Mouse (Mus musculus) heart, postnatal 0 days (tissue): ENCODE measurements around the gene Spib. TPM values are rescaled to one million over a fixed set of nuclear protein-coding genes. Genes with fewer than 3 reads are reported as not detected.

ENCODE experiments used
- ATAC-seq: fragments of 200-750 bp; cut with Nextera tagmentation; 2 replicates; pipeline ENCODE4 v1.8.0; 2017; ENCODE audit warnings: low read depth, moderate number of reproducible peaks, moderate library complexity; ENCODE audit not compliant: insufficient read depth
- DNase-seq: peaks from one replicate; pipeline ENCODE4 v3.0.0-alpha.2; 2016; ENCODE audit warnings: low spot score
- H3K27ac ChIP-seq: fragments of 300-500 bp; sonication (generic); 2 replicates; pipeline ENCODE4 v1.5.1; 2014; ENCODE audit warnings: low read depth, mild to moderate bottlenecking
- H3K27me3 ChIP-seq: fragments of 300-500 bp; sonication (generic); 2 replicates; pipeline ENCODE4 v1.6.1; 2014; ENCODE audit warnings: low read length, mixed read lengths; ENCODE audit not compliant: control insufficient read depth, insufficient read depth
- H3K36me3 ChIP-seq: fragments of 300-500 bp; sonication (generic); replicated peaks from 2 replicates; pipeline ENCODE4 v1.6.1; 2014; ENCODE audit warnings: low read length, mixed read lengths; ENCODE audit not compliant: control insufficient read depth, insufficient read depth
- H3K4me1 ChIP-seq: fragments of 300-500 bp; sonication (generic); 2 replicates; pipeline ENCODE4 v1.6.1; 2014; ENCODE audit warnings: antibody characterized with exemption; ENCODE audit not compliant: control insufficient read depth, insufficient read depth
- H3K4me2 ChIP-seq: fragments of 300-500 bp; sonication (generic); 2 replicates; pipeline ENCODE4 v1.6.1; 2014; ENCODE audit warnings: low read depth, mild to moderate bottlenecking, low read length, moderate library complexity
- H3K4me3 ChIP-seq: fragments of 300-500 bp; sonication (generic); 2 replicates; pipeline ENCODE4 v1.5.1; 2014; ENCODE audit warnings: low read depth, low read length
- H3K9ac ChIP-seq: fragments of 300-500 bp; sonication (generic); replicated peaks from 2 replicates; pipeline ENCODE4 v1.6.1; 2014; ENCODE audit warnings: low read depth, low read length, mixed read lengths
- H3K9me3 ChIP-seq: fragments of 300-500 bp; sonication (generic); replicated peaks from 2 replicates; pipeline ENCODE4 v1.6.1; 2016; ENCODE audit warnings: low read length; ENCODE audit not compliant: control insufficient read depth
- CTCF ChIP-seq: IDR thresholded peaks from 2 replicates; pipeline ENCODE4 v1.5.1; 2016; ENCODE audit warnings: antibody characterized with exemption, control low read depth, low read depth
- EP300 ChIP-seq: IDR thresholded peaks from 2 replicates; pipeline ENCODE4 v1.6.1; 2016; ENCODE audit warnings: antibody characterized with exemption, low read depth
- WGBS: fragments of 180-500 bp; shearing (Covaris S2); extraction: QIAGEN DNeasy Blood & Tissue Kit; methylation state at CpG from one replicate; pipeline ENCODE4 v1.1.7; 2014; 5-methylcytosine and 5-hydroxymethylcytosine counted together
- polyA plus RNA-seq: library from polyadenylated mRNA; unstranded; fragments of >200 nt; fragmentation: Nextera tagmentation; extraction: Ambion mirVana; gene quantifications from 2 replicates; pipeline ENCODE4 v1.2.1, GENCODE M21; 2015
- total RNA-seq: library from RNA; depleted of rRNA; stranded (reverse); fragments of >200 nt; gene quantifications from 2 replicates; pipeline ENCODE4 v1.2.3, GENCODE M21; 2014; ENCODE audit warnings: low replicate concordance

Spib gene
- total and polyA plus RNA-seq, 2 experiments from 2014 or later, result 0.11 to 2.6 TPM

DNA sequence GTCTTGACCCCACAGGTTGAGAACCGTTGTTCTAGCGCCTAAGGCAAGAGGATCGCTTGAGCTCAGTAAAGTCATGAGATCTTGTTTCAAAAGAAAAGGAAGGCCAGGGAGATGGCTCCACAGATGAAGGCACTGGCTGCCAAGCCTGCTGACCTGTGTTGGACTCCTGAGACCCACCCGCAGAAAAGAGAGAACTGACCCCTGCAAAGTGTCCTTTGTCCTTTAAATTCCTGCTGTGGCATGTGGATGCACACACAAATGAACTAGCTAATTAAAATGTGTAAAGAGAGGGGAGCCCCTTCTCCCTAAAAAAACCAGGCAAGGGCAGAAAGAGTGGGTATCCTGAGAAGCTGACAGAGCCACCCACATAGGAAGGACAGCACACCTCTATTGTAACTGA, 39.9 kb upstream of the Spib start:
- Histone ChIP-seq H3K4me2 (no peak overlapping the region), H3K27me3 (0 out of 2 replicates have a peak, but pooled peaks cover 10% of the 10 kb centered on the region), H3K36me3 (no peaks in the 10 kb centered on the region), H3K9ac (no peak overlapping the region), H3K4me1 (no peaks in the 10 kb centered on the region), H3K27ac (no peak overlapping the region), H3K4me3 (no peak overlapping the region), H3K9me3 (no peaks in the 10 kb centered on the region)
- no peak for ATAC-seq
- DNase-seq, result no peak
- 71% methylated on average over 4 of the region's 4 CpGs for WGBS
- TF ChIP-seq CTCF (no peak), EP300 (no peak)

- DNase-seq (no peak), ATAC-seq (no peak)
- 64% methylated on average over 6 of the region's 6 CpGs for WGBS
These were observed 39.1 kb upstream of the Spib start for GRCm38 (mm10) chr7:44570989-44571388.

GRCm38 (mm10) chr7:44568803-44569202, 36.9 kb upstream of the Spib start:
- WGBS, result 62% methylated on average over 9 of the region's 9 CpGs
- H3K9me3 ChIP-seq, result no peaks in the 10 kb centered on the region
- DNase-seq (no peak), ATAC-seq (no peak)
- H3K27me3 ChIP-seq, result peaks cover 14% of the 10 kb centered on the region; the same call in 1 of the 2 replicates
- TF ChIP-seq EP300, result no peak
- no peak for TF ChIP-seq CTCF
- H3K4me2 ChIP-seq, result no peak overlapping the region
- H3K4me3 ChIP-seq, result no peak overlapping the region
- H3K36me3 ChIP-seq, result no peaks in the 10 kb centered on the region
- H3K27ac ChIP-seq, result no peak overlapping the region
- no peaks in the 10 kb centered on the region for H3K4me1 ChIP-seq
- no peak overlapping the region for H3K9ac ChIP-seq

More at GRCm38 (mm10) chr7:44570989-44571388, 39.1 kb upstream of the Spib start:
- no peak overlapping the region for H3K9ac ChIP-seq
- no peak for TF ChIP-seq EP300
- TF ChIP-seq CTCF, result no peak
- no peaks in the 10 kb centered on the region for H3K9me3 ChIP-seq
- 0 out of 2 replicates have a peak, but pooled peaks cover 10% of the 10 kb centered on the region for H3K27me3 ChIP-seq
- no peaks in the 10 kb centered on the region for H3K4me1 ChIP-seq
- H3K36me3 ChIP-seq, result no peaks in the 10 kb centered on the region
- H3K4me2 ChIP-seq, result no peak overlapping the region
- H3K4me3 ChIP-seq, result no peak overlapping the region
- no peak overlapping the region for H3K27ac ChIP-seq

GRCm38 (mm10) chr7:44565414-44565813, 33.5 kb upstream of the Spib start:
- H3K4me1 ChIP-seq, result no peaks in the 10 kb centered on the region
- H3K36me3 ChIP-seq, result no peaks in the 10 kb centered on the region
- DNase-seq (no peak), ATAC-seq (no peak)
- no peaks in the 10 kb centered on the region for H3K9me3 ChIP-seq
- no peak overlapping the region for H3K4me3 ChIP-seq
- TF ChIP-seq EP300 (no peak), CTCF (no peak)
- H3K9ac ChIP-seq, result no peak overlapping the region
- H3K27me3 ChIP-seq, result peaks cover 14% of the 10 kb centered on the region; the same call in 1 of the 2 replicates
- WGBS, result 55% methylated on average over 6 of the region's 6 CpGs
- H3K27ac ChIP-seq, result no peak overlapping the region
- no peak overlapping the region for H3K4me2 ChIP-seq

- ATAC-seq (no peak), DNase-seq (no peak)
- no peaks in the 10 kb centered on the region for H3K9me3 ChIP-seq
- no peak overlapping the region for H3K27ac ChIP-seq
- H3K4me3 ChIP-seq, result no peak overlapping the region
- WGBS, result 78% methylated on average over 10 of the region's 10 CpGs
- H3K4me1 ChIP-seq, result no peaks in the 10 kb centered on the region
- H3K4me2 ChIP-seq, result no peak overlapping the region
- no peak overlapping the region for H3K9ac ChIP-seq
- H3K27me3 ChIP-seq, result peaks cover 14% of the 10 kb centered on the region; the same call in 1 of the 2 replicates
- no peaks in the 10 kb centered on the region for H3K36me3 ChIP-seq
- TF ChIP-seq EP300 (no peak), CTCF (no peak)
These were observed 32.6 kb upstream of the Spib start for GRCm38 (mm10) chr7:44564486-44564885.

DNA sequence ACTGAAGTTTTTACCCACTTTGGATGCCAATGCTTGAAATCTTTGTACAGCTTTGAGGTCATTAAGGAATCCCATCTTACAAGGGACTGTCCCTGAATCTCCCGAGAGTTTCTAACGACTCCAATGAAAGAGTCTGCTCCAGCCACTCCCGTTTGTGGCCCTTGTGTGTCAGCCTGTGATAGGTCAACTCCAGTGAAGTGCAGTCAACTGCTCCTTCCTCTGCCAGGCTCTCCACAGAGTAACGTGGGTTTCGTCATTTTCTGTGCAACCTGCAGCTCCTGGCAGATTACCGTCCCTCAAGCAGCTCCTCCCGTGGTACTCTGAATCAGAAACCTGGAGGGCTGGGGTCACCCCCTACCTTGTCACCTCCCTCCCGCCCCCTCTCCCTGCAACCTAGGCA, 31.4 kb upstream of the Spib start:
- Histone ChIP-seq H3K4me1 (no peaks in the 10 kb centered on the region), H3K4me3 (no peak overlapping the region), H3K27ac (no peak overlapping the region), H3K27me3 (peaks cover 7% of the 10 kb centered on the region; the same call in 1 of the 2 replicates), H3K9me3 (no peaks in the 10 kb centered on the region), H3K36me3 (no peaks in the 10 kb centered on the region), H3K4me2 (no peak overlapping the region), H3K9ac (no peak overlapping the region)
- TF ChIP-seq EP300, result no peak
- TF ChIP-seq CTCF, result no peak
- WGBS, result 34% methylated on average over 8 of the region's 8 CpGs
- no peak for DNase-seq
- ATAC-seq, result no peak
